Mouse (Mus musculus): ENCODE results near the gene Senp1.

The Senp1 gene

GRCm38 (mm10) chr15:98093121-98094011, at the start of gene Senp1:
TSS of gene Senp1 (minus strand) at chr15:98093744.
- peak; percentile 91 for DNase-seq (ENCODE audit: low spot score in 2 of 2)

GRCm38 (mm10) chr15:98142515-98142914, 49.0 kb upstream of the Senp1 start:
- DNase-seq (ENCODE audit: low spot score in 2 of 2), result no peak

GRCm38 (mm10) chr15:98140809-98141208, 47.3 kb upstream of the Senp1 start:
- DNase-seq (ENCODE audit: low spot score in 2 of 2), result no peak

- DNase-seq (ENCODE audit: low spot score in 2 of 2), result no peak
These were observed 46.2 kb upstream of the Senp1 start for GRCm38 (mm10) chr15:98139763-98140162.

- DNase-seq (ENCODE audit: low spot score in 2 of 2), result no peak
These were observed 43.3 kb upstream of the Senp1 start for GRCm38 (mm10) chr15:98136871-98137270.

- DNase-seq (ENCODE audit: low spot score in 2 of 2), result no peak
These were observed 42.1 kb upstream of the Senp1 start for GRCm38 (mm10) chr15:98135671-98136070.

- DNase-seq (ENCODE audit: low spot score in 2 of 2), result no peak
These were observed 41.1 kb upstream of the Senp1 start for GRCm38 (mm10) chr15:98134666-98135065.

- no peak for DNase-seq (ENCODE audit: low spot score in 2 of 2)
These were observed 40.5 kb upstream of the Senp1 start for GRCm38 (mm10) chr15:98134034-98134433.

GRCm38 (mm10) chr15:98133471-98133870, 39.9 kb upstream of the Senp1 start:
- no peak for DNase-seq (ENCODE audit: low spot score in 2 of 2)

GRCm38 (mm10) chr15:98131942-98132655, 38.6 kb upstream of the Senp1 start:
- no peak for DNase-seq (ENCODE audit: low spot score in 2 of 2)

- DNase-seq (ENCODE audit: low spot score in 2 of 2), result no peak
These were observed 37.9 kb upstream of the Senp1 start for GRCm38 (mm10) chr15:98131451-98131850.

GRCm38 (mm10) chr15:98131001-98131400, 37.5 kb upstream of the Senp1 start:
- no peak for DNase-seq (ENCODE audit: low spot score in 2 of 2)

- no peak for DNase-seq (ENCODE audit: low spot score in 2 of 2)
These were observed 27.3 kb upstream of the Senp1 start for GRCm38 (mm10) chr15:98120831-98121230.

- no peak for DNase-seq (ENCODE audit: low spot score in 2 of 2)
These were observed 25.8 kb upstream of the Senp1 start for GRCm38 (mm10) chr15:98119363-98119762.

GRCm38 (mm10) chr15:98116287-98116686, 22.7 kb upstream of the Senp1 start:
- no peak for DNase-seq (ENCODE audit: low spot score in 2 of 2)

- DNase-seq (ENCODE audit: low spot score in 2 of 2), result no peak
These were observed 22.2 kb upstream of the Senp1 start for GRCm38 (mm10) chr15:98115779-98116163.

GRCm38 (mm10) chr15:98114852-98115778, 21.6 kb upstream of the Senp1 start:
- DNase-seq (ENCODE audit: low spot score in 2 of 2), result no peak

- DNase-seq (ENCODE audit: low spot score in 2 of 2), result no peak
These were observed 20.7 kb upstream of the Senp1 start for GRCm38 (mm10) chr15:98114098-98114851.

GRCm38 (mm10) chr15:98111791-98112190, 18.2 kb upstream of the Senp1 start:
- DNase-seq (ENCODE audit: low spot score in 2 of 2), result no peak

GRCm38 (mm10) chr15:98108297-98109152, 15.0 kb upstream of the Senp1 start:
- DNase-seq (ENCODE audit: low spot score in 2 of 2), result peak; percentile 91
